Mouse (Mus musculus) CD8-positive naive resting alpha-beta T cell, adult 2 months (primary cell): ENCODE measurements around the gene Rhbdf1.
"Not testable (repeated sequence)": the region's sequence is repeated elsewhere in the genome, so short reads cannot be mapped to it uniquely, and the experiment has no call there.

Source experiments
- DNase-seq, 2 experiments: peaks; one replicate each; pipeline ENCODE4 v3.0.0; 2022; ENCODE audit warnings: low read depth in 2 of 2, low spot score in 2 of 2

The Rhbdf1 gene

GRCm38 (mm10) chr11:32221225-32221950 lies 712 bp downstream of the Rhbdf1 start:
- DNase-seq: no peak

GRCm38 (mm10) chr11:32220607-32221224 lies 1.4 kb downstream of the Rhbdf1 start:
- no peak for DNase-seq

- no peak for DNase-seq
Observed at GRCm38 (mm10) chr11:32219287-32219686, 2.8 kb downstream of the Rhbdf1 start.

GRCm38 (mm10) chr11:32218501-32219050 lies 3.5 kb downstream of the Rhbdf1 start:
- no peak for DNase-seq

- DNase-seq: peak; percentile 61 to 70
Observed at GRCm38 (mm10) chr11:32216851-32217250, 5.2 kb downstream of the Rhbdf1 start.

- DNase-seq: no peak
Observed at GRCm38 (mm10) chr11:32215372-32216162, 6.5 kb downstream of the Rhbdf1 start.

- no peak for DNase-seq
Observed at GRCm38 (mm10) chr11:32210623-32211022, 11.5 kb downstream of the Rhbdf1 start.

GRCm38 (mm10) chr11:32205058-32205873 lies 16.8 kb downstream of the Rhbdf1 start, which contains the start of gene Snrnp25:
TSS of gene Snrnp25 (plus strand) at chr11:32205415.
- peak; percentile 94 to 95 for DNase-seq

GRCm38 (mm10) chr11:32201922-32202685 lies 20.0 kb downstream of the Rhbdf1 start:
- no peak for DNase-seq

- DNase-seq: not testable (repeated sequence)
Observed at GRCm38 (mm10) chr11:32200992-32201391, 21.1 kb downstream of the Rhbdf1 start.

- DNase-seq: peak; percentile 13 to 25
Observed at GRCm38 (mm10) chr11:32200075-32200601, 22.0 kb downstream of the Rhbdf1 start, which contains the start of gene Il9r. TSS of gene Il9r (minus strand) at chr11:32200279.

- DNase-seq: no peak
Observed at GRCm38 (mm10) chr11:32199230-32199629, 22.9 kb downstream of the Rhbdf1 start.

- DNase-seq: no peak
Observed at GRCm38 (mm10) chr11:32198256-32198955, 23.7 kb downstream of the Rhbdf1 start.

GRCm38 (mm10) chr11:32197766-32198165 lies 24.3 kb downstream of the Rhbdf1 start:
- no peak for DNase-seq

- no peak for DNase-seq
Observed at GRCm38 (mm10) chr11:32196727-32197126, 25.4 kb downstream of the Rhbdf1 start.

- DNase-seq: no peak
Observed at GRCm38 (mm10) chr11:32195867-32196540, 26.1 kb downstream of the Rhbdf1 start.

- DNase-seq: no peak
Observed at GRCm38 (mm10) chr11:32194626-32195025, 27.5 kb downstream of the Rhbdf1 start.

- no peak for DNase-seq
Observed at GRCm38 (mm10) chr11:32194086-32194485, 28.0 kb downstream of the Rhbdf1 start.
